Mouse (Mus musculus): Measurements from ENCODE around the gene Ypel4. TPM values are rescaled to one million over a fixed set of nuclear protein-coding genes. Genes with fewer than 3 reads are reported as not detected.
"Not testable (repeated sequence)": the region's sequence is repeated elsewhere in the genome, so short reads cannot be mapped to it uniquely, and the experiment has no call there.

Gene Ypel4
- total RNA-seq, 2 experiments from 2014 or later: 60.0 to 67.5 TPM

- peak; percentile 80 to 86 for DNase-seq (ENCODE audit: extremely low spot score in 1 of 2, low spot score in 1 of 2)
These were observed 6.5 kb upstream of the Ypel4 start, which contains the start of gene Clp1 for GRCm38 (mm10) chr2:84727172-84727858. Gene Clp1, minus strand, starts transcription at chr2:84727350.

GRCm38 (mm10) chr2:84728191-84728590 is 5.7 kb upstream of the Ypel4 start:
- not testable (repeated sequence) for DNase-seq (ENCODE audit: extremely low spot score in 1 of 2, low spot score in 1 of 2)

GRCm38 (mm10) chr2:84731206-84731605 is 2.7 kb upstream of the Ypel4 start:
- DNase-seq (ENCODE audit: extremely low spot score in 1 of 2, low spot score in 1 of 2): no peak

GRCm38 (mm10) chr2:84732394-84732793 is 1.5 kb upstream of the Ypel4 start:
- DNase-seq (ENCODE audit: extremely low spot score in 1 of 2, low spot score in 1 of 2): no peak

GRCm38 (mm10) chr2:84734351-84734864 is 550 bp downstream of the Ypel4 start:
- peak in 1 of 2 experiments; percentile 35 for DNase-seq (ENCODE audit: extremely low spot score in 1 of 2, low spot score in 1 of 2)

GRCm38 (mm10) chr2:84734919-84735318 is 1.1 kb downstream of the Ypel4 start:
- no peak for DNase-seq (ENCODE audit: extremely low spot score in 1 of 2, low spot score in 1 of 2)

GRCm38 (mm10) chr2:84735346-84735920 is 1.6 kb downstream of the Ypel4 start:
- DNase-seq (ENCODE audit: extremely low spot score in 1 of 2, low spot score in 1 of 2): no peak

GRCm38 (mm10) chr2:84736312-84737161 is 2.7 kb downstream of the Ypel4 start:
- DNase-seq (ENCODE audit: extremely low spot score in 1 of 2, low spot score in 1 of 2): peak in 1 of 2 experiments; percentile 13

GRCm38 (mm10) chr2:84737451-84737925 is 3.6 kb downstream of the Ypel4 start:
- DNase-seq (ENCODE audit: extremely low spot score in 1 of 2, low spot score in 1 of 2): no peak

- DNase-seq (ENCODE audit: extremely low spot score in 1 of 2, low spot score in 1 of 2): peak in 1 of 2 experiments; percentile 12
These were observed 4.5 kb downstream of the Ypel4 start for GRCm38 (mm10) chr2:84738271-84738911.

GRCm38 (mm10) chr2:84740608-84741333 is 6.9 kb downstream of the Ypel4 start:
- no peak for DNase-seq (ENCODE audit: extremely low spot score in 1 of 2, low spot score in 1 of 2)

GRCm38 (mm10) chr2:84741841-84742450 is 8.1 kb downstream of the Ypel4 start:
- DNase-seq (ENCODE audit: extremely low spot score in 1 of 2, low spot score in 1 of 2): peak in 1 of 2 experiments; percentile 12

GRCm38 (mm10) chr2:84742451-84743283 is 8.8 kb downstream of the Ypel4 start:
- peak in 1 of 2 experiments; percentile 18 for DNase-seq (ENCODE audit: extremely low spot score in 1 of 2, low spot score in 1 of 2)

GRCm38 (mm10) chr2:84743561-84743960 is 9.7 kb downstream of the Ypel4 start, which contains the start of gene Gm19426:
Gene Gm19426, minus strand, starts transcription at chr2:84743655.
- DNase-seq (ENCODE audit: extremely low spot score in 1 of 2, low spot score in 1 of 2): peak; percentile 47 to 49

GRCm38 (mm10) chr2:84744126-84744525 is 10.3 kb downstream of the Ypel4 start:
- DNase-seq (ENCODE audit: extremely low spot score in 1 of 2, low spot score in 1 of 2): no peak

GRCm38 (mm10) chr2:84750115-84750514 is 16.3 kb downstream of the Ypel4 start:
- no peak for DNase-seq (ENCODE audit: extremely low spot score in 1 of 2, low spot score in 1 of 2)

GRCm38 (mm10) chr2:84756245-84756644 is 22.4 kb downstream of the Ypel4 start:
- DNase-seq (ENCODE audit: extremely low spot score in 1 of 2, low spot score in 1 of 2): no peak

- no peak for DNase-seq (ENCODE audit: extremely low spot score in 1 of 2, low spot score in 1 of 2)
These were observed 23.3 kb downstream of the Ypel4 start for GRCm38 (mm10) chr2:84757026-84757682.
